Mouse (Mus musculus) spleen, postnatal 14 days (tissue): ENCODE data around the gene Bud13.

Experiments
- DNase-seq, 2 experiments: peaks; one replicate each; pipeline ENCODE4 v3.0.0; 2021 to 2022; ENCODE audit warnings: low spot score in 2 of 2

Gene Bud13

GRCm38 (mm10) chr9:46282631-46283436, at the start of gene Bud13:
Bud13 (plus strand) TSS chr9:46283008.
- peak; percentile 96 to 98 for DNase-seq

- DNase-seq = no peak
Measured at GRCm38 (mm10) chr9:46235196-46235595, 47.6 kb upstream of the Bud13 start.

- no peak for DNase-seq
Measured at GRCm38 (mm10) chr9:46235596-46235648, 47.4 kb upstream of the Bud13 start, which contains the start of gene Apoc3. Apoc3 (minus strand) TSS chr9:46235636.

GRCm38 (mm10) chr9:46235649-46236048, 47.2 kb upstream of the Bud13 start:
- no peak for DNase-seq

- DNase-seq = no peak
Measured at GRCm38 (mm10) chr9:46238850-46239249, 44.0 kb upstream of the Bud13 start.

- no peak for DNase-seq
Measured at GRCm38 (mm10) chr9:46240526-46241153, 42.2 kb upstream of the Bud13 start, which contains the start of gene Apoa4. Apoa4 (plus strand) TSS chr9:46240696.

- no peak for DNase-seq
Measured at GRCm38 (mm10) chr9:46241818-46242217, 41.0 kb upstream of the Bud13 start.

- no peak for DNase-seq
Measured at GRCm38 (mm10) chr9:46243122-46243521, 39.7 kb upstream of the Bud13 start.

GRCm38 (mm10) chr9:46243584-46243983, 39.2 kb upstream of the Bud13 start:
- DNase-seq = no peak

- peak in 1 of 2 experiments; percentile 24 for DNase-seq
Measured at GRCm38 (mm10) chr9:46246752-46247324, 36.0 kb upstream of the Bud13 start.

GRCm38 (mm10) chr9:46256177-46256576, 26.6 kb upstream of the Bud13 start:
- no peak for DNase-seq

- DNase-seq = no peak
Measured at GRCm38 (mm10) chr9:46256658-46257385, 26.0 kb upstream of the Bud13 start.

- DNase-seq = no peak
Measured at GRCm38 (mm10) chr9:46257546-46257945, 25.3 kb upstream of the Bud13 start.

GRCm38 (mm10) chr9:46259111-46259510, 23.7 kb upstream of the Bud13 start:
- no peak for DNase-seq

- DNase-seq = no peak
Measured at GRCm38 (mm10) chr9:46261131-46261530, 21.7 kb upstream of the Bud13 start.

- no peak for DNase-seq
Measured at GRCm38 (mm10) chr9:46268343-46268873, 14.4 kb upstream of the Bud13 start, which contains the start of gene Apoa5. Apoa5 (plus strand) TSS chr9:46268633.

GRCm38 (mm10) chr9:46269125-46269524, 13.7 kb upstream of the Bud13 start:
- DNase-seq = no peak

GRCm38 (mm10) chr9:46270782-46271181, 12.0 kb upstream of the Bud13 start:
- no peak for DNase-seq

- no peak for DNase-seq
Measured at GRCm38 (mm10) chr9:46272070-46272469, 10.7 kb upstream of the Bud13 start.

- DNase-seq = peak; percentile 68 to 81
Measured at GRCm38 (mm10) chr9:46272677-46273454, 9.9 kb upstream of the Bud13 start, which contains the start of gene Zpr1. Zpr1 (plus strand) TSS chr9:46273064.

GRCm38 (mm10) chr9:46274494-46274893, 8.3 kb upstream of the Bud13 start:
- no peak for DNase-seq
